10 mouse cellular contexts compared by ENCODE assay signal in the genomic region with DNA sequence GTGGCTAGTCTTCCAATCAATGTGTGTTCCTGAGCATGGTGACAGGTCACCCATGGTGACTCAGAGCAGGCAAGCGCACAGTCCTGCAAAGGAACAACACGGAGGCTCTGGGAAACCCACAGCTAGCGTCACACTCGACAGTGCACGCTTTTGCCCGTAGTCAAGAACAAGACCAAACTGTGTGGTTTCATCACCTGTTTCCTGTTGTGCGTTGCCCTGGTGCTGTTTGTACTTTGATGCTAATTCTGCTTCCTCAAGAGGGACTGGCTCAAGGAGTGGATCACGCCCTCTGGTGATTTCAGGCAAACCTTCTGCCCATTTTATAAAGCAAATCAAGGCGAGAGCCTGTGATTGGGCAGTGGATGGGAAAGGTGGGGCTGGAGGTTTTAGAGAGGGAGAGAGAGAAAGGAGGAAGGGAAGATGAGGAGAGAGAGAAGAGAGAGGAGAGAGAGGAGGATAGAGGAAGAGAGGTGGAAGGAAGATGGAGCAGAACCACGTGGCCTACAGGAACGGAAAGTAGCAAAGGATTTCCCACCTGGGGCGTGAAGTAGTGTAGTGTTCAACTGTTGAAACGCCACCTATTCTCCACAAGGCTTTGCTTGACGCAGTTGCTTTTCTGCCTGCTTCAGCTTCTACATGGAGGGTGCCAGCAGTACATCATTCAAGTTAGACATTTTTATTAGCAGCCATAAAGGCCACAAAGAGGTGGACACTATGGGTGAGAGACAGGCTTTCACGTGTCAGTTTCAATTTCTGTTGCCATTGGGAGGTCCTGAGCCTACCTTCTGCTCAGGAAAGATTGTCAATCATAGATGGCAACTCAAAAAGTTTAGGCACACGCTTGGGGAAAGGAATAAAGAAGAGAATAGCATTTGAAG. TPM values are rescaled to one million over a fixed set of nuclear protein-coding genes. Genes with fewer than 3 reads are reported as not detected.
DNase-seq lines count a peak whose midpoint lies in the region; ATAC-seq and TF ChIP-seq lines count a peak whose summit lies in the region.
"Had no signal": no experiment of that assay in that cellular context is flagged by ENCODE, and none has a peak within 500 bp of the region (broad histone marks: within the 10 kb centered on the region; RNA-seq: fewer than 3 reads in every experiment).

No protein-coding gene starts in this region.

- no peaks in the 10 kb centered on the region for H3K36me3 ChIP-seq in lung, postnatal 0 days (ENCODE audit: insufficient read depth, low read length)
- H3K36me3 ChIP-seq in splenic B cell, adult 2 months (ENCODE audit: control insufficient read depth, insufficient read depth, low read length, poor library complexity, severe bottlenecking) = no peaks in the 10 kb centered on the region
- H3K36me3 ChIP-seq: embryonic facial prominence, embryonic 10.5 days; liver, embryonic 13.5 days had no signal

- intact Hi-C loops in heart, postnatal 14 days (cut with DNase I) = loop anchor here (2.0 kb wide), 2 partner anchors 57 to 65 kb away; no protein-coding TSS in a partner anchor
- intact Hi-C loops in left cerebral cortex, postnatal 36 days (cut with DNase I) = loop anchor here (5.0 to 10.0 kb wide), 3 partner anchors 34 to 277 kb away; a partner anchor contains a TSS

- H3K4me1 ChIP-seq in lung, postnatal 0 days (ENCODE audit: insufficient read depth, low read depth, low read length) = peaks cover 7% of the 10 kb centered on the region; the same call in 1 of the 2 replicates
- H3K4me1 ChIP-seq: embryonic facial prominence, embryonic 10.5 days had no signal

- H3K4me3 ChIP-seq in lung, postnatal 0 days (ENCODE audit: low read depth, low read length) = no peak overlapping the region
- H3K4me3 ChIP-seq: embryonic facial prominence, embryonic 10.5 days; liver, embryonic 13.5 days had no signal

- WGBS in lung, postnatal 0 days = 63% methylated on average over 16 of the region's 16 CpGs

- 0 out of 2 replicates have a peak overlapping the region, but pooled peaks have one; percentile 38 for H3K27ac ChIP-seq in lung, postnatal 0 days (ENCODE audit: low read length)
- H3K27ac ChIP-seq: embryonic facial prominence, embryonic 10.5 days; liver, embryonic 13.5 days had no signal

- peak; percentile 88 for DNase-seq in heart, adult 11 months
- DNase-seq in heart, postnatal 14 days = no peak
- DNase-seq in R1 (ENCODE audit: low read depth, low spot score) = peak; percentile 86
- peak; percentile 68 for DNase-seq in lung, postnatal 0 days (ENCODE audit: low spot score)
- peak; percentile 88 for DNase-seq in splenic B cell, adult 2 months (ENCODE audit: low read depth, low spot score)
- no peak for DNase-seq in cerebellum, postnatal 36 days
- no peak for DNase-seq in left cerebral cortex, postnatal 36 days (ENCODE audit: low spot score in 2 of 2)
- no peak for DNase-seq in kidney, adult 11 months
- DNase-seq: liver, embryonic 13.5 days had no signal

- TF ChIP-seq CTCF in lung, postnatal 0 days (IDR thresholded peaks at IDR 0.05) = peak; percentile 24; the same call in 1 of the 2 replicates

- peak; percentile 71 for ATAC-seq in lung, postnatal 0 days

- H3K9me3 ChIP-seq in lung, postnatal 0 days (ENCODE audit: low read length) = no peaks in the 10 kb centered on the region
- H3K9me3 ChIP-seq: embryonic facial prominence, embryonic 10.5 days; liver, embryonic 13.5 days had no signal

- H3K9ac ChIP-seq in lung, postnatal 0 days (replicated peaks; ENCODE audit: low read depth) = no peak overlapping the region
- H3K9ac ChIP-seq: liver, embryonic 13.5 days had no signal

- H3K4me2 ChIP-seq in lung, postnatal 0 days (replicated peaks; ENCODE audit: low read depth, low read length) = no peak overlapping the region
- H3K4me2 ChIP-seq: liver, embryonic 13.5 days had no signal

- H3K27me3 ChIP-seq in lung, postnatal 0 days (replicated peaks; ENCODE audit: insufficient read depth, low read length) = no peaks in the 10 kb centered on the region
- no peaks in the 10 kb centered on the region for H3K27me3 ChIP-seq in splenic B cell, adult 2 months (ENCODE audit: control insufficient read depth, insufficient read depth, low read length, poor library complexity, severe bottlenecking)
- H3K27me3 ChIP-seq: liver, embryonic 13.5 days had no signal

- TF ChIP-seq EP300 in lung, postnatal 0 days (IDR thresholded peaks at IDR 0.05) = peak; percentile 73

RNA-seq across cellular contexts. Expression of a gene that starts 59.2 kb away (rescaled TPM):
- total RNA-seq in heart, postnatal 14 days (2021) = 10 to 100 TPM; 24.3 to 26.5 TPM
- polyA plus RNA-seq in lung, postnatal 0 days (2015; fragmentation: Nextera tagmentation; extraction: Ambion mirVana) = 96.7 and 97.3 TPM in 2 replicates
- 10 to 100 TPM; 39.3 to 41.7 TPM for total RNA-seq in left cerebral cortex, postnatal 36 days (2021)

Comparison
In these comparisons a context has a peak if more than half of its experiments do, and no peak if none do; other contexts are left out.
1. DNase-seq: peak in heart, adult 11 months (single experiment), R1 (single experiment), lung, postnatal 0 days (single experiment) and splenic B cell, adult 2 months (single experiment); none in heart, postnatal 14 days (0 of 2), cerebellum, postnatal 36 days (0 of 2), left cerebral cortex, postnatal 36 days (0 of 2) and kidney, adult 11 months (single experiment).